Mouse (Mus musculus) heart, postnatal 0 days (tissue): ENCODE data around the gene Gm13030.

Experiments
- CTCF ChIP-seq: IDR thresholded peaks from 2 replicates; pipeline ENCODE4 v1.5.1; 2016; ENCODE audit warnings: antibody characterized with exemption, control low read depth, low read depth
- EP300 ChIP-seq: IDR thresholded peaks from 2 replicates; pipeline ENCODE4 v1.6.1; 2016; ENCODE audit warnings: antibody characterized with exemption, low read depth

DNA sequence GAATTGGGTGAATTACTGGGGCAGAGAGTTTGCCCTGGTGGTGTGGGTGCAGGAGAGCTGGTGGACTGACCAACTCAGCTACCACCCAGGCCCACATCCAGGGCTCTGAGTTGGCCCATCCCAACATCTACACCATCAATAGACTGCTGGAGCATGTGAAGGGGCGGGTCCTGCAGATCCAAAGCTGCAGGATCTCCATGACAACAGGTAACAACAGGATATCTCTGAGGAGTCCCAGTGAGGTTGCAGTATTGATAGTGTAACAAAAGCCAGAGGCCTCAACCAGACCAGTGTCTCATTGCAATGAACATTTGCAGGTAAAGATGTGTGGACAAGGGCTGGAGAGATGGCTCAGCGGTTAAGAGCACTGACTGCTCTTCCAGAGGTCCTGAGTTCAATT, 52.7 kb downstream of the Gm13030 start:
- TF ChIP-seq CTCF, result no peak
- TF ChIP-seq EP300, result no peak
